Mouse (Mus musculus) left cerebral cortex, adult 11 months (tissue): ENCODE data around the gene Ap1g1.
"Not testable (repeated sequence)": the region's sequence is repeated elsewhere in the genome, so short reads cannot be mapped to it uniquely, and the experiment has no call there.

Experiments
- DNase-seq: peaks from one replicate; pipeline ENCODE4 v3.0.0; 2022; ENCODE audit warnings: low spot score

The Ap1g1 gene

GRCm38 (mm10) chr8:109866690-109867089 lies 88.3 kb downstream of the Ap1g1 start:
- no peak for DNase-seq

DNA sequence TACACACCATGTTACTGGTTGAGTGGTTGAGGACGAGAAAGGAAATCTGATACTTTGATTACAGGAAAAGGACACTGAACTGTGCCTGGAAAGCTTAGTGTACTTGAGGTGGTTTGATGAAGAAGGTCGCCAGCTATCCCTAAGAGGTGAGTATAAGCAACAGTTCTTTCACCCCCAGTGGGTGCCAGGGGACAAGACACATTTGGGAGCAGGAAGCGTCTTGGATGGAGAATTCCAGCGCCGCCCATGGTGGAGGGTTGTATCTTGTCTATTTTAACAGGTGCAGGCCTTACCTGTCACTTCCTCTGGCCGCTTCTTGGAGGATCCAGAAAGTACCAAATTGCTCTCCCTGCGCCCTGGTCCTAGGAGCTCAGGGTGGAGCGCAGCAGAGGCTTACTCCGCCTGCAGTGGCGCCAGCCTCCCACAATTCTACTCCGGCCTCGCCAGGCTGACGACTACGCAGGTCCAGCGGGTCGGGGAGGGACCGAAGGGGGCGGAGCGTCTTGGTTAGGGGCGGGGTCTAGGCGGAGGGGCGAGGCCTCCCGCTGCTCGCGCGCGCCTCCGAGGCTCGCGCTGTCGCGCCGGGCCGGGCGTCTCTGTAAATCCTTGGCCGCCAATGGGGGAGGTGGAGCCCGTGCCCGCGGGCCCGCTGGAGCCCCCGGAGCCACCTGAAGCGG lies 89.8 kb downstream of the Ap1g1 start, which contains the start of gene Phlpp2:
TSS of gene Phlpp2 (plus strand) at position 540 of the 677 bp plus-strand sequence.
- DNase-seq: peak; percentile 85

DNA sequence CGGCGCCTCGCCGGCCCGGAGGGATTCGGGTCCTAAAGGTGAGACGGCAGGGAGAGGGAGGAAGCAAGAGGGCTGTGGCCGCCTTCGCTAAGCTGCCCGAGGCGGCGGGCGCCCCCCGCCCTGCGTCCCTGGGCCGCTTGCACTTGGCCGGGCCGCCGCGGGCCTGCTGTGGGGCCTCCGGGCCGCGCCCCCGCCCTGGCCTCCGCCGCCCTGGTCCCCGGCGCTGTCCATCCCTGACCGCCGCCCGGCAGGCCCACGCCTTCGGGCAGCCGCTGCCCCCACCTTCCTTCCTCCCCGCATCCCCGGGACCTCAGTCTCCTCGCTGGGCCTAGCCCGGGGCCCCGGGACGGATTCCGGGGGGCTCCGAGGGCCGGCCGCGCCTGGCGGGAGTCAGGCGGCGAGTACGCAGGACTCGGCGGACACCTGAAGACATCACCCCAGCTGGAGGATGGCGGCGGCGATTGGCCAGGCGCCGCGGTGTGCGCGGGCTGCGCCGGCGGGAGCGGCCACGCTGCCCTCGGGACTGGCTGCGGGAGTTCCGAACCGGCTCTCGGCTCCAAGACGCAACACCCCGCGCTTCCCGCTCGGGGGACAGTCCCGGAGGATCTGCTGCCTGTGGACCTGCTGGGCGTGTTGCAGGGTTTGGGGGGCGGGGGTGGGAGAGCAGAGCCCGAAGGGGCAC lies 90.5 kb downstream of the Ap1g1 start:
- peak; percentile 36 for DNase-seq

DNA sequence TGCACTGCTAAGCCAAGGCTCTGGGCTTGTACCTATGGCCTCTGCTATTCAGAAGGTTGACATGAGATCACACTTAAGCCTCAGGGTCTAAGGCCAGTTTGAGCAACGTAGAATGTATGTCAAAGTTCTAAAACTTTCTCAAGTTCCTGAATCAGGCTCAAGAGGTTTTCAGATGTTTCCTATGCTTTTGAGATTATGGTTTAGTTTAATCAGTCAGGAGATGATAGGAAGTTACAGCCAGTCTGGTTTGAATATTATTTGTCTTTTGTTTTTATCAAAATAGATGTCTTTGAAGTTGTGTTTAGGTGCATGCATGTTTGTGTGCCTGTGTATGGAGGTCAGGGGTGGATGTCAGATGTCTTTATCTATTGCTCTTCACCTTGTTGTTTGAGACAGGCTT lies 92.7 kb downstream of the Ap1g1 start:
- DNase-seq: no peak

DNA sequence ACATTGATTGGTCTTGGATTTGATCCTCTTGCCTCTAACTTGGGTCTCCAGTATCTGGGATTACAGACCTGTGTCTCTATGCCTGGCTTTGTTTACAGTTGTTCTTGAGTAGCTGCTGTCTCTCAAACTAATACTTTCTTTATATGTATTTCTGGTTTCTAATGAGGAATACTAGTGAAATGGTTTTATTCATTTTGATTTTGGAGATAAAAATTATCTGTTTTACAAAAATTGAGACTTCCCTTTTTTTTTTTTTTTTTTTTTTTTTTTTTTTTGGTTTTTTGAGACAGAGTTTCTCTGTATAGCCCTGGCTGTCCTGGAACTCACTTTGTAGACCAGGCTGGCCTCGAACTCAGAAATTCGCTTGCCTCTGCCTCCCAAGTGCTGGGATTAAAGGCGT lies 95.4 kb downstream of the Ap1g1 start:
- DNase-seq: not testable (repeated sequence)

- no peak for DNase-seq
These were observed 101.8 kb downstream of the Ap1g1 start for GRCm38 (mm10) chr8:109880012-109880662.

DNA sequence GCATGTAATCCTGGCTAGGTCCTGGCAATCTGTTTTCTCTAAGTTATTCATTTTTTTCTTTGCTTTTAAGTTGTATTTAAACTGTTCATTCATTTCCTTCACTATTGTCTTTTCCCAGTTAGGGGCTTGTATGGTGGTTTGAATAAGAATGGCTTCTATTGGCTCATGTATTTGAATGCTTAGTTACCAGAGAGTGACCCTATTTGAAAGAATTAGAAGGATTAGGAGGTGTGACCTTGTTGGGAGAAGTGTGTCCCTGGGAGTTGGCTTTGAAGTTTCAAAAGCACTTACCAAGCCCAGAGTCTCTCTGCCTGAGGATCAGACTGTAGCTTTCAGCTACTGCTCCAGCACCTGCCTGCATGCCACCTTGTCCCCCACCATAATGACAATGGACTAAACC lies 106.9 kb downstream of the Ap1g1 start:
- DNase-seq: no peak

DNA sequence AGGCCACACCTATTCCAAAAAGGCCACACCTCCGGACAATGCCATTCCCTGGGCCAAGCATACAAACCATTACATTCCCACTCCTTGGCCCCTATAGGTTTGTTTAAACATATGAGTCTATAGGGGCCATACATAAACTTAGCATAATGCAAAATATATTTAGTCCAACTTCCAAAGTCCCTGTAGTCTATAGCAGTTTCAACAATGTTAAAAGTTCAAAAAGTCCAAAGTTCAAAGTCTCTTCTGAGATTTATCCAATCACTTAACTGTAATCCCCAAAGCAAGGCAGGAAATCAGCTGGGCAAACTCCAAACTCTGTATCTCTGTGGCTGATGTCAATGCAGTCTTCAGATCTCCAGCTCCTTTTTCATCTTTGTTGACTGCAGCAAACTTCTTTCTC lies 110.9 kb downstream of the Ap1g1 start:
- no peak for DNase-seq

- no peak for DNase-seq
These were observed 112.6 kb downstream of the Ap1g1 start for GRCm38 (mm10) chr8:109890794-109891585.

DNA sequence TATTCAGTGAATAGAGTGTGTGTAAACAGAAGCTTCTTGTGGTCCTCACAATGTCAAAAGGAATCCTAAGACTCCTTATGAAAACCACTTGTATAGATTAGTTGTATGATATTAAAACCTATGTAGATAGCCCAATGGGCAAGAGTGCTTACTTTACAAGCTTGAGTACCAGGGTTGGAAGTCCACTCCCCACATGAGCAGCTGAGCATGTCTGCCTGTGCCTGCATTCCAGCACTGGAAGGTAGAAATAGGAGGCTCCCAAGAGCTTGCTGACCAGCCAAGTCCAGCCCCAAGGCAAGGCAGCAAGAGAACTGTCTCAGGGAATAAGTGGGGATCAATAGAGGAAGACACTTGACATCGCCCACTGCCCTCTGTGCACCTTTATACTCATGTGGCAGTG lies 116.3 kb downstream of the Ap1g1 start:
- DNase-seq: no peak

DNA sequence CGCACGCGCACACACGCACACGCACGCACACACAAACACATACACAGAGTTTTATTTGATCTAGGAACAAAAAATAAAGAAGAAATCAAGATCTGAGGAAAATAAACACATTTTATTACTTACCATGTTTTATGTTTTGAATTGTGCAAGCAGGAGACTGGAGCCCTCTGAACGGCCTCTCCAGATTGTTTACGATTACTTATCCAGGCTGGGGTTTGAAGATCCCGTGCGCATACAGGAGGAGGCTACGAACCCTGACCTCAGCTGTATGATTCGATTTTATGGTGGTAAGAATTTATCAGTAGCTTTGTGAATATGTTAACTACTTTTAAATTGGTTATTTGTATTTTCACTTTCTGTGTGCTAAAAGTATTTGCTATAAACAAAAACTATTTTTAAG lies 117.0 kb downstream of the Ap1g1 start:
- DNase-seq: no peak

- DNase-seq: no peak
These were observed 124.0 kb downstream of the Ap1g1 start for GRCm38 (mm10) chr8:109902379-109902778.

GRCm38 (mm10) chr8:109903909-109904469 lies 125.6 kb downstream of the Ap1g1 start:
- DNase-seq: peak; percentile 34

DNA sequence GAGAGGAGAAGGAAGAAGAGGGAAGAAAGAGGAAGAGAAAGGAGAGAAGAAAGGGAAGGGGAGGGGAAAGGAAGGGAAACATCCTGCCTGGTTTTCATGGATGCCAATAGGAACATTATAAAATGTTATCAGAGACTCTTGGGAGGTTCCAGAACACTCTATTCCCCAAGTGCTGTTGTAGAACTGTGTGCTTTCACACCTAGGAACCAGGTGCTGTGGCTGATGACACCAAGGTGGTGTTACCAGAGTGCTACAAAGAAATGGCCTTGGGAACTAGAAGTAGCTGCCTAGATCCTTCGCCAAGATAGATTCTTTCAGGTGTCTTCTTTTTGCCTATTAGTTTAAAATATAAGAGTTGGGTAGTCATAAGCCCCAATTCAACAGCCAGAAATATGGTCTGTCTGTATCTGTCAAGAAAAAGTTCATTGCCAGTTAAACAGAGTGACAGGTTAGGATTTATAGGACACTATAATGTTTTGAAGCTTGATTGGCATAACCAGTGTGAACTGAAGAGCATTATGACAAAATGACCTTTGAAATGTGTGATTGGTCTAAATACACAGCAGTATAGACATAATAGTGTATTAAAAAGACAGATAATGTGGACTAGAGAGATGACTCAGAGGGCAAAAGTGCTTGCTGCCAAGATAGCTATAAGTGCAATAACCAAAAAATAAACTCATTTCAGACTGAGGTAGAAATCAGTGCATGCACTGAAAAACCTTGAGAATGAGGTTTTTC lies 126.7 kb downstream of the Ap1g1 start:
- DNase-seq: no peak

- no peak for DNase-seq
These were observed 128.6 kb downstream of the Ap1g1 start for GRCm38 (mm10) chr8:109906907-109907306.

DNA sequence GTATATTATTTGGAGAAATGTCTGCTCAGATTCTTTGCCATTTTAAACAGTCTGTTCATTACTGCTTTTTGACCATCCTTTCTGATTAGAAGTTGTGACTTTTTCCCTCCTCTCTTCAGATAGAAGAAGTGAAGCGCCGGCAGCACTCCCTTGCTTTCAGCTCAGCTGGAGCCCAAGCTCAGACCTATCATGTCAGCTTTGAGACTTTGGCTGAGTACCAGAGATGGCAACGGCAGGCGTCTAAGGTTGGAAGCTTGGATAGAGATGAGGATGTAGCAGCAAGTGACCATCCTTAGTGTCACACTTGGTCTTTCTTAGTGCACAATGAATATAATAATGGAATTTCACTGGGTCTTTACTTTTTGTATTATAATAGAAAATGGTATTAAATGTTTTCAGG lies 129.0 kb downstream of the Ap1g1 start:
- DNase-seq: no peak
